Mouse (Mus musculus): ENCODE data around the gene Vps35. TPM values are rescaled to one million over a fixed set of nuclear protein-coding genes. Genes with fewer than 3 reads are reported as not detected.

Vps35 gene
- polyA plus RNA-seq, 1 experiment from 2014 or later: 95.9 TPM

GRCm38 (mm10) chr8:85225688-85226087 is 73.9 kb downstream of the Vps35 start, which contains the start of gene Olfr371:
Gene Olfr371, plus strand, starts transcription at chr8:85225988.
- Histone ChIP-seq H3K36me3 (ENCODE audit: insufficient read depth, low read length) (no peaks in the 10 kb centered on the region), H3K4me2 (replicated peaks; ENCODE audit: low read depth, low read length) (no peak within 1 kb of the TSS), H3K27me3 (replicated peaks; ENCODE audit: insufficient read depth, low read length) (no peaks in the 10 kb centered on the region), H3K9me3 (ENCODE audit: low read length) (no peaks in the 10 kb centered on the region), H3K4me3 (ENCODE audit: low read depth, low read length) (no peak within 1 kb of the TSS), H3K4me1 (ENCODE audit: insufficient read depth, low read depth, low read length) (no peaks in the 10 kb centered on the region), H3K27ac (ENCODE audit: low read length) (no peak within 1 kb of the TSS), H3K9ac (replicated peaks; ENCODE audit: low read depth) (no peak within 1 kb of the TSS)
- no peak for TF ChIP-seq EP300 (IDR thresholded peaks at IDR 0.05)
- TF ChIP-seq CTCF (IDR thresholded peaks at IDR 0.05): no peak
- WGBS: 17% methylated on average over 1 of the region's 1 CpGs
- DNase-seq (ENCODE audit: low spot score) (no peak), ATAC-seq (no peak)

- peak; percentile 80 for DNase-seq (ENCODE audit: low spot score)
- WGBS: 24% methylated on average over 6 of the region's 6 CpGs
Measured at GRCm38 (mm10) chr8:85220992-85221391, 78.6 kb downstream of the Vps35 start.

GRCm38 (mm10) chr8:85220220-85220619 is 79.4 kb downstream of the Vps35 start:
- Histone ChIP-seq H3K4me3 (ENCODE audit: low read depth, low read length) (no peak overlapping the region), H3K36me3 (ENCODE audit: insufficient read depth, low read length) (no peaks in the 10 kb centered on the region), H3K27me3 (replicated peaks; ENCODE audit: insufficient read depth, low read length) (no peaks in the 10 kb centered on the region), H3K27ac (ENCODE audit: low read length) (peak overlapping the region; percentile 60), H3K9me3 (ENCODE audit: low read length) (no peaks in the 10 kb centered on the region), H3K9ac (replicated peaks; ENCODE audit: low read depth) (no peak overlapping the region), H3K4me2 (replicated peaks; ENCODE audit: low read depth, low read length) (no peak overlapping the region), H3K4me1 (ENCODE audit: insufficient read depth, low read depth, low read length) (no peaks in the 10 kb centered on the region)
- no peak for ATAC-seq
- TF ChIP-seq EP300 (IDR thresholded peaks at IDR 0.05) (no peak), CTCF (IDR thresholded peaks at IDR 0.05) (no peak)
- WGBS: 74% methylated on average over 4 of the region's 4 CpGs
- DNase-seq (ENCODE audit: low spot score): no peak

More at GRCm38 (mm10) chr8:85220992-85221391, 78.6 kb downstream of the Vps35 start:
- Histone ChIP-seq H3K27me3 (replicated peaks; ENCODE audit: insufficient read depth, low read length) (no peaks in the 10 kb centered on the region), H3K36me3 (ENCODE audit: insufficient read depth, low read length) (no peaks in the 10 kb centered on the region), H3K4me1 (ENCODE audit: insufficient read depth, low read depth, low read length) (no peaks in the 10 kb centered on the region), H3K4me3 (ENCODE audit: low read depth, low read length) (no peak overlapping the region), H3K9ac (replicated peaks; ENCODE audit: low read depth) (no peak overlapping the region), H3K4me2 (replicated peaks; ENCODE audit: low read depth, low read length) (no peak overlapping the region), H3K27ac (ENCODE audit: low read length) (peak overlapping the region; percentile 83), H3K9me3 (ENCODE audit: low read length) (no peaks in the 10 kb centered on the region)
- peak; percentile 96 for ATAC-seq
- TF ChIP-seq CTCF (IDR thresholded peaks at IDR 0.05): no peak
- TF ChIP-seq EP300 (IDR thresholded peaks at IDR 0.05): peak; percentile 88

Other genes with a start within 250 kb of the Vps35 start
- gene Fbxw9, start 239.7 kb downstream of the Vps35 start, polyA plus RNA-seq (2015; fragmentation: Nextera tagmentation; extraction: Ambion mirVana): 34.8 and 35.6 TPM in 2 replicates
- not detected in 2 replicates for gene Gm5741, start 231.8 kb downstream of the Vps35 start, polyA plus RNA-seq (2015; fragmentation: Nextera tagmentation; extraction: Ambion mirVana)
- gene Dhps, start 228.0 kb downstream of the Vps35 start, polyA plus RNA-seq (2015; fragmentation: Nextera tagmentation; extraction: Ambion mirVana): 44.2 and 48.3 TPM in 2 replicates
- gene Wdr83os, start 219.1 kb downstream of the Vps35 start, polyA plus RNA-seq (2015; fragmentation: Nextera tagmentation; extraction: Ambion mirVana): 88.9 and 95.6 TPM in 2 replicates
- gene Wdr83, start 218.5 kb downstream of the Vps35 start, polyA plus RNA-seq (2015; fragmentation: Nextera tagmentation; extraction: Ambion mirVana): 26.7 and 27.0 TPM in 2 replicates
- 38.4 and 40.6 TPM in 2 replicates for gene Man2b1, start 216.5 kb downstream of the Vps35 start, polyA plus RNA-seq (2015; fragmentation: Nextera tagmentation; extraction: Ambion mirVana)
- 1.5 and 1.6 TPM in 2 replicates for gene Zfp791, start 176.7 kb downstream of the Vps35 start, polyA plus RNA-seq (2015; fragmentation: Nextera tagmentation; extraction: Ambion mirVana)
- gene Cks1brt, start 147.9 kb downstream of the Vps35 start, polyA plus RNA-seq (2015; fragmentation: Nextera tagmentation; extraction: Ambion mirVana): not detected in 2 replicates
- not detected in 2 replicates for gene Olfr371, start 73.8 kb downstream of the Vps35 start, polyA plus RNA-seq (2015; fragmentation: Nextera tagmentation; extraction: Ambion mirVana)
- 37.5 and 40.9 TPM in 2 replicates for gene Orc6, start 170 bp downstream of the Vps35 start, polyA plus RNA-seq (2015; fragmentation: Nextera tagmentation; extraction: Ambion mirVana)
- 2.6 and 4.7 TPM in 2 replicates for gene Mylk3, start 86.5 kb upstream of the Vps35 start, polyA plus RNA-seq (2015; fragmentation: Nextera tagmentation; extraction: Ambion mirVana)
- 41.9 and 42.4 TPM in 2 replicates for gene 4921524J17Rik, start 133.0 kb upstream of the Vps35 start, polyA plus RNA-seq (2015; fragmentation: Nextera tagmentation; extraction: Ambion mirVana)
- 4.6 and 6.7 TPM in 2 replicates for gene Gpt2, start 192.8 kb upstream of the Vps35 start, polyA plus RNA-seq (2015; fragmentation: Nextera tagmentation; extraction: Ambion mirVana)

All from lung, postnatal 0 days (tissue).